Mouse (Mus musculus) spleen, postnatal 14 days (tissue): ENCODE measurements around the gene Psen1.

ENCODE experiments used
- DNase-seq, 2 experiments: peaks; one replicate each; pipeline ENCODE4 v3.0.0; 2021 to 2022; ENCODE audit warnings: low spot score in 2 of 2

The Psen1 gene

GRCm38 (mm10) chr12:83775621-83776020 lies 87.7 kb downstream of the Psen1 start:
- DNase-seq = no peak

- no peak for DNase-seq
Observed at GRCm38 (mm10) chr12:83776766-83777165, 88.8 kb downstream of the Psen1 start.

- DNase-seq = no peak
Observed at GRCm38 (mm10) chr12:83780181-83780580, 92.2 kb downstream of the Psen1 start.

- DNase-seq = no peak
Observed at GRCm38 (mm10) chr12:83781204-83781603, 93.3 kb downstream of the Psen1 start.

- DNase-seq = no peak
Observed at GRCm38 (mm10) chr12:83781640-83782278, 93.8 kb downstream of the Psen1 start.

GRCm38 (mm10) chr12:83782669-83783068 lies 94.7 kb downstream of the Psen1 start:
- DNase-seq = no peak
